Mouse (Mus musculus) small intestine, adult 2 months (tissue): ENCODE results near the gene Fam53b.

Experiments used
- CTCF ChIP-seq: fragments of 200-500 bp; IDR thresholded peaks from 2 replicates; pipeline ENCODE4 v1.5.1; 2012; ENCODE audit warnings: low read depth, mild to moderate bottlenecking, control low read depth, inconsistent platforms, low read length, moderate library complexity, mixed read lengths; ENCODE audit not compliant: insufficient replicate concordance, insufficient read length; ENCODE audit errors: extremely low read depth
- POLR2A ChIP-seq: fragments of 200-500 bp; IDR thresholded peaks from 2 replicates; pipeline ENCODE4 v1.6.1; 2012; ENCODE audit warnings: low read depth, mild to moderate bottlenecking, control low read depth, inconsistent platforms, low read length, moderate library complexity

- TF ChIP-seq CTCF (no peak), POLR2A (no peak)
These were observed 112.3 kb downstream of the Fam53b start for GRCm38 (mm10) chr7:132701412-132701811.
